Mouse (Mus musculus): ENCODE data around the gene Rassf4.

DNA sequence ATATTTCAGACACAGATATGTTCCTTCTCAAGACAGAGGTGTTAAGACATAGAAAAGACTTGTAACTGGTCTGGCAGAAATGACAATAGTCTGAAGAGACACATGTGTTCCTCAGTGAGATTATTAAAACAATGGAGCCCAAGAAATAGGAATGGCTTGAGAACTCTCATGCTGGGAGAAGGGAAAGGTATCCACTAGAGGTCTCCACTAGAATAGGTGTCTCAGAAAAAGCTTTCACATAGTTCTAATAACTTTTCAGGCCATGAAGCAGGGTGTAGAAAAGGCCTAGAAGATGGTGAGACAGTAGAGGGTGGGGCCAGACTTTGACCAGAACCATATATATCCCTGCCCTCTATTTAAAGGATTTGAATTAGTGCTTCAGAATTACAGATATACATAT, 55.7 kb downstream of the Rassf4 start:
- TF ChIP-seq EP300 (IDR thresholded peaks at IDR 0.05; ENCODE audit: low read length) (no peak), RCOR1 (conservative IDR thresholded peaks at IDR 0.05; ENCODE audit: low read depth, low read length) (no peak), USF1 (IDR thresholded peaks at IDR 0.05; ENCODE audit: low read depth, low read length) (no peak), POLR2AphosphoS2 (IDR thresholded peaks at IDR 0.05; ENCODE audit: low read depth, low read length) (no peak), MAZ (IDR thresholded peaks at IDR 0.05; ENCODE audit: low read depth, low read length) (no peak), ZC3H11A (IDR thresholded peaks at IDR 0.05; ENCODE audit: low read depth, low read length) (no peak), POLR2A (IDR thresholded peaks at IDR 0.05; ENCODE audit: low read depth, low read length) (no peak), HCFC1 (IDR thresholded peaks at IDR 0.05; ENCODE audit: low read depth, low read length) (no peak), CTCF (conservative IDR thresholded peaks at IDR 0.05 in 1 of 2, IDR thresholded peaks at IDR 0.05 in 1 of 2; ENCODE audit: low read depth in 2 of 2, low read length in 2 of 2) (peak in 1 of 2 experiments; percentile 59; a peak in 2 of 4 replicates), SIN3A (IDR thresholded peaks at IDR 0.05; ENCODE audit: low read length) (no peak), CHD2 (IDR thresholded peaks at IDR 0.05; ENCODE audit: low read length) (no peak), BHLHE40 (IDR thresholded peaks at IDR 0.05; ENCODE audit: low read depth, low read length) (no peak), E2F4 (IDR thresholded peaks at IDR 0.05; ENCODE audit: insufficient replicate concordance, low read depth, low read length) (no peak), IRF4 (IDR thresholded peaks at IDR 0.05; ENCODE audit: low read depth, low read length) (no peak)

All from CH12.LX (cell line).